Mouse (Mus musculus) embryonic facial prominence, embryonic 12.5 days (tissue): ENCODE measurements around the gene Mfn2. TPM values are rescaled to one million over a fixed set of nuclear protein-coding genes. Genes with fewer than 3 reads are reported as not detected.

ENCODE experiments used
- ATAC-seq: fragments of 200-750 bp; cut with Nextera tagmentation; 2 replicates; pipeline ENCODE4 v1.8.0; 2017; ENCODE audit not compliant: insufficient number of reproducible peaks, insufficient read depth, low FRiP score, low TSS enrichment
- H3K27ac ChIP-seq: fragments of 300-500 bp; sonication (generic); 2 replicates; pipeline ENCODE4 v1.5.1; 2016; ENCODE audit warnings: mild to moderate bottlenecking
- H3K27me3 ChIP-seq: fragments of 300-500 bp; sonication (generic); 2 replicates; pipeline ENCODE4 v1.6.1; 2016; ENCODE audit warnings: mild to moderate bottlenecking, moderate library complexity
- H3K36me3 ChIP-seq: fragments of 300-500 bp; sonication (generic); 2 replicates; pipeline ENCODE4 v1.6.1; 2016; ENCODE audit warnings: mild to moderate bottlenecking
- H3K4me1 ChIP-seq: fragments of 300-500 bp; sonication (generic); 2 replicates; pipeline ENCODE4 v1.6.1; 2016
- H3K4me2 ChIP-seq: fragments of 300-500 bp; sonication (generic); replicated peaks from 2 replicates; pipeline ENCODE4 v1.6.1; 2016; ENCODE audit warnings: mild to moderate bottlenecking, moderate library complexity
- H3K4me3 ChIP-seq: fragments of 300-500 bp; sonication (generic); 2 replicates; pipeline ENCODE4 v1.5.1; 2016; ENCODE audit warnings: mild to moderate bottlenecking
- H3K9ac ChIP-seq: fragments of 300-500 bp; sonication (generic); 2 replicates; pipeline ENCODE4 v1.6.1; 2016; ENCODE audit warnings: mild to moderate bottlenecking, moderate library complexity
- H3K9me3 ChIP-seq: fragments of 300-500 bp; sonication (generic); 2 replicates; pipeline ENCODE4 v1.6.1; 2016; ENCODE audit warnings: mild to moderate bottlenecking, moderate library complexity
- WGBS: fragments of 180-500 bp; shearing (Covaris S2); methylation state at CpG from one replicate; pipeline ENCODE4 v1.1.7; 2016; 5-methylcytosine and 5-hydroxymethylcytosine counted together
- polyA plus RNA-seq: library from polyadenylated mRNA; unstranded; fragments of >200 nt; fragmentation: Nextera tagmentation; extraction: Ambion mirVana; gene quantifications from 2 replicates; pipeline ENCODE4 v1.2.1, GENCODE M21; 2016

The Mfn2 gene
- polyA plus RNA-seq, 1 experiment from 2014 or later = 42.6 TPM

- Histone ChIP-seq H3K27me3 (no peaks in the 10 kb centered on the region), H3K9me3 (no peaks in the 10 kb centered on the region), H3K9ac (no peak overlapping the region), H3K36me3 (peaks cover 10% of the 10 kb centered on the region; the same call in 1 of the 2 replicates), H3K4me1 (peaks cover 13% of the 10 kb centered on the region), H3K27ac (no peak overlapping the region), H3K4me2 (no peak overlapping the region), H3K4me3 (no peak overlapping the region)
- WGBS = 77% methylated on average over 5 of the region's 5 CpGs
- ATAC-seq = no peak
Measured at GRCm38 (mm10) chr4:147906230-147906629, 1.7 kb upstream of the Mfn2 start.

GRCm38 (mm10) chr4:147905090-147905659 is 671 bp upstream of the Mfn2 start:
- H3K27ac ChIP-seq = no peak overlapping the region

GRCm38 (mm10) chr4:147903601-147904000 is 903 bp downstream of the Mfn2 start:
- no peak overlapping the region for H3K27ac ChIP-seq
- H3K9me3 ChIP-seq = no peaks in the 10 kb centered on the region
- peak overlapping the region; percentile 58 for H3K4me2 ChIP-seq
- H3K27me3 ChIP-seq = no peaks in the 10 kb centered on the region
- WGBS = 84% methylated on average over 3 of the region's 3 CpGs
- no peak for ATAC-seq
- peak overlapping the region; percentile 76; the same call in 1 of the 2 replicates for H3K9ac ChIP-seq
- H3K36me3 ChIP-seq = peaks cover 20% of the 10 kb centered on the region
- peaks cover 13% of the 10 kb centered on the region for H3K4me1 ChIP-seq
- H3K4me3 ChIP-seq = peak overlapping the region; percentile 86

More at GRCm38 (mm10) chr4:147905090-147905659, 671 bp upstream of the Mfn2 start:
- Histone ChIP-seq H3K27me3 (no peaks in the 10 kb centered on the region), H3K4me2 (peak overlapping the region; percentile 58), H3K4me3 (peak overlapping the region; percentile 86), H3K9me3 (no peaks in the 10 kb centered on the region), H3K9ac (0 out of 2 replicates have a peak overlapping the region, but pooled peaks have one; percentile 10), H3K36me3 (peaks cover 10% of the 10 kb centered on the region; the same call in 1 of the 2 replicates), H3K4me1 (peaks cover 13% of the 10 kb centered on the region)
- WGBS = 1% methylated on average over 8 of the region's 8 CpGs
- ATAC-seq = no peak

- Histone ChIP-seq H3K36me3 (peaks cover 26% of the 10 kb centered on the region), H3K4me3 (no peak overlapping the region), H3K9me3 (no peaks in the 10 kb centered on the region), H3K4me2 (no peak overlapping the region), H3K9ac (no peak overlapping the region), H3K27ac (no peak overlapping the region), H3K27me3 (no peaks in the 10 kb centered on the region), H3K4me1 (peaks cover 13% of the 10 kb centered on the region)
- WGBS = 86% methylated on average over 12 of the region's 12 CpGs
- no peak for ATAC-seq
Measured at GRCm38 (mm10) chr4:147902906-147903500, 1.5 kb downstream of the Mfn2 start.

- ATAC-seq = no peak
- H3K36me3 ChIP-seq = peaks cover 51% of the 10 kb centered on the region
- H3K4me1 ChIP-seq = peaks cover 13% of the 10 kb centered on the region
- no peak overlapping the region for H3K4me2 ChIP-seq
- H3K27me3 ChIP-seq = no peaks in the 10 kb centered on the region
- H3K9ac ChIP-seq = no peak overlapping the region
- no peaks in the 10 kb centered on the region for H3K9me3 ChIP-seq
- WGBS = 89% methylated on average over 7 of the region's 7 CpGs
- H3K4me3 ChIP-seq = no peak overlapping the region
- H3K27ac ChIP-seq = no peak overlapping the region
Measured at GRCm38 (mm10) chr4:147900452-147900851, 4.1 kb downstream of the Mfn2 start.

GRCm38 (mm10) chr4:147897348-147897747 is 7.2 kb downstream of the Mfn2 start:
- 89% methylated on average over 3 of the region's 3 CpGs for WGBS
- no peak overlapping the region for H3K27ac ChIP-seq
- no peak overlapping the region for H3K4me2 ChIP-seq
- no peaks in the 10 kb centered on the region for H3K4me1 ChIP-seq
- no peaks in the 10 kb centered on the region for H3K9me3 ChIP-seq
- H3K9ac ChIP-seq = no peak overlapping the region
- no peak overlapping the region for H3K4me3 ChIP-seq
- H3K27me3 ChIP-seq = no peaks in the 10 kb centered on the region
- ATAC-seq = no peak
- H3K36me3 ChIP-seq = peaks cover 71% of the 10 kb centered on the region

GRCm38 (mm10) chr4:147896411-147896810 is 8.1 kb downstream of the Mfn2 start:
- H3K4me3 ChIP-seq = no peak overlapping the region
- peaks cover 78% of the 10 kb centered on the region for H3K36me3 ChIP-seq
- H3K4me1 ChIP-seq = no peaks in the 10 kb centered on the region
- no peak overlapping the region for H3K27ac ChIP-seq
- ATAC-seq = no peak
- H3K9me3 ChIP-seq = no peaks in the 10 kb centered on the region
- 37% methylated on average over 1 of the region's 1 CpGs for WGBS
- H3K9ac ChIP-seq = no peak overlapping the region
- no peak overlapping the region for H3K4me2 ChIP-seq
- no peaks in the 10 kb centered on the region for H3K27me3 ChIP-seq

GRCm38 (mm10) chr4:147895815-147896330 is 8.6 kb downstream of the Mfn2 start:
- Histone ChIP-seq H3K36me3 (peaks cover 81% of the 10 kb centered on the region), H3K9ac (no peak overlapping the region), H3K27ac (no peak overlapping the region), H3K9me3 (no peaks in the 10 kb centered on the region), H3K4me1 (no peaks in the 10 kb centered on the region), H3K4me3 (no peak overlapping the region), H3K27me3 (no peaks in the 10 kb centered on the region), H3K4me2 (no peak overlapping the region)
- WGBS = 91% methylated on average over 4 of the region's 4 CpGs
- no peak for ATAC-seq

GRCm38 (mm10) chr4:147890341-147890740 is 14.2 kb downstream of the Mfn2 start:
- no peak overlapping the region for H3K9ac ChIP-seq
- whole genome bisulfite sequencing = 94% methylated on average over 6 of the region's 6 CpGs
- no peaks in the 10 kb centered on the region for H3K4me1 ChIP-seq
- H3K9me3 ChIP-seq = no peaks in the 10 kb centered on the region
- H3K27me3 ChIP-seq = no peaks in the 10 kb centered on the region
- H3K36me3 ChIP-seq = peaks cover 79% of the 10 kb centered on the region
- no peak for ATAC-seq
- H3K4me2 ChIP-seq = no peak overlapping the region
- H3K4me3 ChIP-seq = no peak overlapping the region
- H3K27ac ChIP-seq = no peak overlapping the region

GRCm38 (mm10) chr4:147888237-147888636 is 16.3 kb downstream of the Mfn2 start:
- Histone ChIP-seq H3K9ac (no peak overlapping the region), H3K27me3 (no peaks in the 10 kb centered on the region), H3K36me3 (peaks cover 79% of the 10 kb centered on the region), H3K4me2 (no peak overlapping the region), H3K4me3 (no peak overlapping the region), H3K27ac (no peak overlapping the region), H3K9me3 (no peaks in the 10 kb centered on the region), H3K4me1 (no peaks in the 10 kb centered on the region)
- WGBS = 89% methylated on average over 4 of the region's 4 CpGs
- ATAC-seq = no peak

- Histone ChIP-seq H3K9me3 (no peaks in the 10 kb centered on the region), H3K4me2 (no peak overlapping the region), H3K4me3 (no peak overlapping the region), H3K27ac (no peak overlapping the region), H3K4me1 (no peaks in the 10 kb centered on the region), H3K9ac (no peak overlapping the region), H3K36me3 (peaks cover 83% of the 10 kb centered on the region), H3K27me3 (no peaks in the 10 kb centered on the region)
- ATAC-seq = no peak
- WGBS = 91% methylated on average over 7 of the region's 7 CpGs
Measured at GRCm38 (mm10) chr4:147887277-147887676, 17.2 kb downstream of the Mfn2 start.

GRCm38 (mm10) chr4:147886158-147886557 is 18.3 kb downstream of the Mfn2 start:
- Histone ChIP-seq H3K36me3 (peaks cover 88% of the 10 kb centered on the region), H3K4me2 (no peak overlapping the region), H3K27ac (no peak overlapping the region), H3K9me3 (no peaks in the 10 kb centered on the region), H3K4me3 (no peak overlapping the region), H3K9ac (no peak overlapping the region), H3K4me1 (no peaks in the 10 kb centered on the region), H3K27me3 (no peaks in the 10 kb centered on the region)
- ATAC-seq = no peak
- 90% methylated on average over 12 of the region's 12 CpGs for WGBS
